Mouse (Mus musculus) left cerebral cortex, postnatal 10 days (tissue): ENCODE data around the gene Zmiz1. TPM values are rescaled to one million over a fixed set of nuclear protein-coding genes. Genes with fewer than 3 reads are reported as not detected.

Experiments
- DNase-seq, 2 experiments: peaks; one replicate each; pipeline ENCODE4 v3.0.0; 2021 to 2022; ENCODE audit warnings: low spot score in 2 of 2, mixed read lengths in 1 of 2; ENCODE audit errors: extremely low spot score in 1 of 2
- intact Hi-C: fragments of 180-260 bp; cut with DNase I; formaldehyde crosslinking; loops from one replicate; pipeline ENCODE4 v1.15.1; 2025
- total RNA-seq, 2 experiments: library from RNA; stranded (reverse); gene quantifications; 2 replicates each; pipeline ENCODE4 v1.2.3; 2021

Gene Zmiz1
- total RNA-seq, 2 experiments from 2014 or later: 105 to 106 TPM

- no peak for DNase-seq
- intact Hi-C loops: no loop called here
Measured at GRCm38 (mm10) chr14:25520991-25521390, 62.0 kb downstream of the Zmiz1 start.

GRCm38 (mm10) chr14:25521500-25521899 is 62.5 kb downstream of the Zmiz1 start:
- intact Hi-C loops: no loop called here

GRCm38 (mm10) chr14:25522415-25522814 is 63.4 kb downstream of the Zmiz1 start:
- no peak for DNase-seq
- intact Hi-C loops: no loop called here

More at GRCm38 (mm10) chr14:25521500-25521899, 62.5 kb downstream of the Zmiz1 start:
- no peak for DNase-seq

GRCm38 (mm10) chr14:25523230-25524110 is 64.5 kb downstream of the Zmiz1 start:
- intact Hi-C loops: no loop called here
- DNase-seq: peak in 1 of 2 experiments; percentile 67

GRCm38 (mm10) chr14:25524111-25524495 is 65.1 kb downstream of the Zmiz1 start:
- intact Hi-C loops: no loop called here

GRCm38 (mm10) chr14:25524884-25525283 is 65.9 kb downstream of the Zmiz1 start:
- no peak for DNase-seq
- intact Hi-C loops: no loop called here

More at GRCm38 (mm10) chr14:25524111-25524495, 65.1 kb downstream of the Zmiz1 start:
- no peak for DNase-seq

- intact Hi-C loops: no loop called here
- DNase-seq: peak in 1 of 2 experiments; percentile 73
Measured at GRCm38 (mm10) chr14:25525729-25526128, 66.7 kb downstream of the Zmiz1 start.

GRCm38 (mm10) chr14:25526872-25527271 is 67.9 kb downstream of the Zmiz1 start:
- no peak for DNase-seq
- intact Hi-C loops: no loop called here

- intact Hi-C loops: no loop called here
- DNase-seq: peak in 1 of 2 experiments; percentile 27
Measured at GRCm38 (mm10) chr14:25527321-25527720, 68.3 kb downstream of the Zmiz1 start.

GRCm38 (mm10) chr14:25530342-25530741 is 71.4 kb downstream of the Zmiz1 start:
- DNase-seq: no peak
- intact Hi-C loops: no loop called here

- no peak for DNase-seq
- intact Hi-C loops: no loop called here
Measured at GRCm38 (mm10) chr14:25530815-25531214, 71.8 kb downstream of the Zmiz1 start.

- no peak for DNase-seq
- intact Hi-C loops: no loop called here
Measured at GRCm38 (mm10) chr14:25533010-25533409, 74.0 kb downstream of the Zmiz1 start.

GRCm38 (mm10) chr14:25533631-25534395 is 74.8 kb downstream of the Zmiz1 start:
- intact Hi-C loops: no loop called here

GRCm38 (mm10) chr14:25534396-25534769 is 75.4 kb downstream of the Zmiz1 start:
- DNase-seq: no peak
- intact Hi-C loops: no loop called here

More at GRCm38 (mm10) chr14:25533631-25534395, 74.8 kb downstream of the Zmiz1 start:
- no peak for DNase-seq

GRCm38 (mm10) chr14:25534918-25535582 is 76.1 kb downstream of the Zmiz1 start:
- intact Hi-C loops: no loop called here
- DNase-seq: no peak

GRCm38 (mm10) chr14:25535583-25535943 is 76.6 kb downstream of the Zmiz1 start:
- no peak for DNase-seq
- intact Hi-C loops: no loop called here

- intact Hi-C loops: no loop called here
Measured at GRCm38 (mm10) chr14:25536476-25536875, 77.5 kb downstream of the Zmiz1 start.

GRCm38 (mm10) chr14:25537351-25537750 is 78.4 kb downstream of the Zmiz1 start:
- intact Hi-C loops: no loop called here
- DNase-seq: no peak

More at GRCm38 (mm10) chr14:25536476-25536875, 77.5 kb downstream of the Zmiz1 start:
- no peak for DNase-seq

GRCm38 (mm10) chr14:25538522-25538921 is 79.5 kb downstream of the Zmiz1 start:
- no peak for DNase-seq
- intact Hi-C loops: no loop called here
